Mouse (Mus musculus) brain, adult 2 months (tissue): ENCODE data around the gene Zdhhc22.

Experiments
- DNase-seq: peaks from one replicate; pipeline ENCODE4 v3.0.0; 2011; ENCODE audit warnings: low read depth, low spot score

Gene Zdhhc22

DNA sequence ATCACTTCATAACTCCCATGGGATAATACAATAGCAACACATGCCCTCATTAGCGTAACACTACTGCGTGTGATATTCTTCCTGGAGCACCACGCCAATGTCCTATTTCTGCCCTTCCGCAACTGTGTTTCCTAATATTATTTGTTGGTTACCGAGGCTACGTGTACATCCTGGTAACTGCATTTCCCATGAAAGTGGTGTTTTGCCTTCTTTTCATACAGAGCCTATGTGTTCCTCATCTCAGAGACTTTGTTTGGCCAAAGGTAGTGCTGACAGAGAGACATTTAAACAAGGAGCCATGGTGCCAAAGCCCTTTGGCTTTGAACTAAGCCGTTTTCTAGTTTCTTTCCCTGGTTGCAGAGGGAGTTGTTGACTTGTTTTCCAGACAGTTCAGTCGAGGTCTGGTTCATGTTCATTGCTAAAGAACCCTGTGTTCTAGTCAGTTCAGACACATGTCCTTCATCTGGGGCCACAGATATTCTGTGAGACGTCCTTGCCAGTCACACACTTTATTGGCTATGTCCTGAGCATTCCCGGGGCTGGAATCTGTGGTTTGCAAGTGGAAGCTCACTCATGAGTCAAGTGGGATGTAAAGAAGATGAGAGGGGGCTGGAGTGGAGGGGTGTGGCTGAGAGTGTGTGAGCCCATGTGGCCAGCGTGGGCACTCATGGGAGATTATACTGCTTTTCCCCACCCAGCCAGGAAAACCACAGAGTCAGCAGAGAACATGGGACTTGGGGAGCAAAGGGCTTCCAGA, 53.5 kb downstream of the Zdhhc22 start:
- DNase-seq: no peak

DNA sequence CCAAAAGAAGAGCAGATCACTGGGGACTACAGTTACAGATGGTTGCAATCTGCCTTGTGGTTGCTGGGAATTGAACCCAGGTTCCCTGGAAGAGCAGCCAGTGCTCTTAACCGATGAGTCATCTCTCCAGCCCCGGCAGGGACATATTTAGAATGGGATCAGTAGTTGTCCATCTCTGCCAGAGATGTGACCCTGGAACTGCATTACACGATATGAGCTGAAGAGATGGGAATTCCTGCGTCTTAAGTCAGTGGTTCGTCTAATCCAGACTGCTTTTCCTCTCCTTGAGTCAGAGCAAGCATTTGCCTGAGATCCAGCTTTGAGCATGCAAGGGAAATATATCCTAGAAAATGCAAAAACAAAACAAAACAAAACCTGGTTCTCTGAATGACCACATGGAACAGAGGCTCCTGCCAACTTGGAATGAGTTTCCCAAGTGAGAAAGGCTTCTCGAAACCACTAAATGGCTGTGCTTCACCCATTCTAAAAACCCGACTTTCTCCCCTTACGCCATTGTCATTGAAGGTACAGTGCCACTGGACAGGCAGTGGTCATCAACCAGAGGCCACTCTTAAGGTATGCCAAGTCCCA, 54.4 kb downstream of the Zdhhc22 start:
- DNase-seq: no peak

DNA sequence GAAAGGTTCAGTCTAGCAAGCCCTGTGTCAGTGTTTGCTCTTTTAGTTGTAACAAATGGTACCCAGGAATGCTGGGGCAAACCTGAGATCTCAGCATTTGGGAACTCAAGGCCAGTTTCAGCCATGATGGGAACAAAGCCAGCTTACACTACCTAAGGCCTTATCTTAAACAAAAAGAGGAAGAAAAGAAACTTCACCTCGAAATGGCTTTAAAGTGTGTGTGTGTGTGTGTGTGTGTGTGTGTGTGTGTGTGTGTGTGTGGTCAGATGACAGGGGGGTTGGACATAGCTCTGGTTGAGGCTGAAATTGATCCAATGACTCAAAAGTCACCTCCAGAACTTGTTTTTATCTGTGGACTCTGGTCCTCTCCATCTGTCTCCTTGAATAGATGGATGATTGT, 55.5 kb downstream of the Zdhhc22 start:
- DNase-seq: no peak

DNA sequence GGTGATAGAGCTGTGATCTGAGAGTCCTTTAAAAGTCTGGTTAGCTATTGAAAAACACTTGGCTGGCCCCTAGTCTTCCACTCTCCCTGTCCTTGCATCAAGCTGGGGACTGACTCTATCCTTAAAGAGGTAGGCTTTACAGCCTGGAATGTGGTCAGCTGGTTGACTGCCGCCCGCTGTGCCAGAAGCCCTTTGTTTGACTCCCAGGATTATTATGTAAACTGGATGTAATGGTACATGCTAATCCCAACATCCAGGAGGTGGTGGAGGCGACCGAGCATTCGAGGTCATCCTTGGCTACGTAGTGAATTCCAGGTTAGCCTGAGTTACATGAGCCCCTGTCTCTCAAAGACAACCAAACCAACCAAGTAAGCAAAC, 57.7 kb downstream of the Zdhhc22 start:
- DNase-seq: no peak

DNA sequence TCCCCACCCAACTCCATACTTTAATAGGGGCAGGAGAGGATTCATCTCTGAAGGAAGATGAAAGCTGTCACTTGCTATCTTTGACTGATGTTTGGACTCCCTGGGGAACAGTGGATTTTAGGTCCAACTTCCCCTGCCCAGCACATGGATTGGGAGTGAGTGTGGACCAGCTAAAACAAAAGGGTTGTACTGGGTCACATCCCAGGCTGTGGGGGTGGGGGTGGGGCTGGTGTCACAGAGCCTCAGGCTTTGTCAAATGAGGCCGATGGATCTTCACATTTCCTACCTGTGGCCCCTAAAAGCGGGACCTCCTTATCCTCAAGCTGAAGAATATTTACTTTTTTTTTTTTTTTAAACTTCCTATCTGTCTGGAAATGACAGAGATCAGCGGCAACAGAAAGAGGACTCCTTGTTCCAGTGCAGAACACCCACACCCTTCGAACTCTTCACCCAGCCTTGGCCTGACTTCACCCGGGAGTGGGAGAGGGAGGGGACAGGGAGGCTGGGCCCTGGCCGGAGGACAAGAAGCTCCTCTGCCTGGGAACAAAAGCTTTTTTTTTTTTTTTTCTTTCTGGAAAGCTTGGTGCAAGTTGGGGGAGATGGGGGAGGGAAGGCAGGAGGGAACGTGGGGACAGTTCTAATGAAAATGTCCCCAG, 58.2 kb downstream of the Zdhhc22 start:
- DNase-seq: peak; percentile 64

DNA sequence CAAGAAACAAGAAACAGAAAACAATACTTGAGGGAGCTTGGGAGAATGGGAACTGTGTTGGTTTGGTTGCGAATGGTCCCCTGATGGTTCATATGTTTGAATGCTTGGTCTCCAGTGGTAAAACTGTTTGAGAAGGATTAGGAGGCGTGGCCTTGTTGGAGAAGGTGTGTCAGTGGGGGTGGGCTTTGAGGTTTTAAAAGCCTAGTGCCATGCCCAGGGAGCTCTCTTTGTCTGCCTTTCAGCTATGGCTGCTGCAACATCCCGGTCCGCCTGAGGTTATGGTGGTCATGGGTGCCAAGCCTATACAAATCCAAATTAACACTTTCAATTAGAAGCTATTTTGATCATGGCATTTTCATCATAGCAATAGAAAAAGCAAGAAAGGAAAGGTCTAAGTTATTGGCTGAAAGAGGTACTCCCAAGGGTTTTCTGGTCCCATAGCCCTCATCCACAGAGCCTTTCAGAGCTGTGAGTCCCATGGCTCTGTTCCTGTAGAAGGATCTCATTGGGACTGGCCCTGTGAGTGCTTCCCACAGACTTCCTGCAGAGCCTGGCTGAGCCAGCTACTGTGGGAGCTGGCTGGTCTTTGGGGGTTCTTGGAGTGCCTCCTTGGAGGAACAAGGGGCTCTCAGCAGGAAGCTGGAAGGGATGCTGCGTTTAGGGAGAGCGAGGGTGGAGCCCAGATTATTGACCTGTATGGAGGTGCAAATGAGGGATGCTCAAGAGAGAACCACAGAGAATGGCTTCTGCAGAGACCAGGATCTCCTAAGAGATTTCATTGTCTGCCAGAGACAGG, 59.1 kb downstream of the Zdhhc22 start:
- DNase-seq: no peak
